Mouse (Mus musculus) lung, adult 2 months (tissue): ENCODE measurements at regions not wholly inside any gene's neighbourhood (a gene's known extent, or its start where the extent isn't known, plus 50 kb on each side); places are given as distances from the start of the nearest gene placed in this dataset.

Experiments used
- CTCF ChIP-seq: fragments of 200-500 bp; IDR thresholded peaks from 2 replicates; pipeline ENCODE4 v1.5.1; 2011; ENCODE audit warnings: mild to moderate bottlenecking, low read length, control low read depth; ENCODE audit not compliant: insufficient read depth
- POLR2A ChIP-seq: fragments of 200-500 bp; IDR thresholded peaks from 2 replicates; pipeline ENCODE4 v1.6.1; 2011; ENCODE audit warnings: low read depth, mild to moderate bottlenecking, control low read depth, low read length, borderline replicate concordance; ENCODE audit errors: extremely low read depth

- no peak for TF ChIP-seq CTCF
- no peak for TF ChIP-seq POLR2A
These were observed 304.0 kb downstream of the Maf start for GRCm38 (mm10) chr8:115403601-115404000.
